Mouse (Mus musculus) hematopoietic stem cell, adult 5-6 weeks (primary cell): ENCODE measurements around the gene Ccl22. TPM values are rescaled to one million over a fixed set of nuclear protein-coding genes. Genes with fewer than 3 reads are reported as not detected.
A peak's percentile ranks its signal among the peaks of the same experiment; 100 is the strongest.

Source experiments
- ATAC-seq, 2 experiments: fragments of 125-278 bp in 1 of 2; replicated peaks in 1 of 2; 2 replicates each; pipeline ENCODE4 v1.8.0; 2016 to 2017; ENCODE audit warnings: inconsistent platforms in 2 of 2, mild to moderate bottlenecking in 2 of 2, moderate number of reproducible peaks in 2 of 2, low read depth in 1 of 2, moderate TSS enrichment in 1 of 2; ENCODE audit not compliant: low FRiP score in 2 of 2, poor library complexity in 2 of 2, severe bottlenecking in 2 of 2, insufficient read depth in 1 of 2, low TSS enrichment in 1 of 2
- total RNA-seq: library from RNA; stranded (forward); fragments of 172-1452, 232-1000 nt; gene quantifications from 2 replicates; pipeline ENCODE4 v1.2.3, GENCODE M21; 2017

Gene Ccl22
- total RNA-seq, 1 experiment from 2014 or later: not detected

GRCm38 (mm10) chr8:94716841-94717240 lies 28.5 kb upstream of the Ccl22 start:
- ATAC-seq: no peak

GRCm38 (mm10) chr8:94725998-94726397 lies 19.4 kb upstream of the Ccl22 start:
- peak in 1 of 2 experiments; percentile 27; a peak in 1 of 4 replicates for ATAC-seq

GRCm38 (mm10) chr8:94729301-94729700 lies 16.1 kb upstream of the Ccl22 start:
- no peak for ATAC-seq

- ATAC-seq: peak; percentile 29 to 44; a peak in 1 of 4 replicates
Measured at GRCm38 (mm10) chr8:94733821-94734465, 11.4 kb upstream of the Ccl22 start.

GRCm38 (mm10) chr8:94734735-94735350 lies 10.5 kb upstream of the Ccl22 start:
- ATAC-seq: no peak

GRCm38 (mm10) chr8:94735426-94736094 lies 9.8 kb upstream of the Ccl22 start:
- peak; percentile 54 to 75 for ATAC-seq

- no peak for ATAC-seq
Measured at GRCm38 (mm10) chr8:94739829-94740228, 5.6 kb upstream of the Ccl22 start.

GRCm38 (mm10) chr8:94740591-94740990 lies 4.8 kb upstream of the Ccl22 start:
- ATAC-seq: no peak

GRCm38 (mm10) chr8:94741726-94742125 lies 3.7 kb upstream of the Ccl22 start:
- no peak for ATAC-seq

- ATAC-seq: no peak
Measured at GRCm38 (mm10) chr8:94744484-94744883, 906 bp upstream of the Ccl22 start.

- no peak for ATAC-seq
Measured at GRCm38 (mm10) chr8:94744972-94745371, 418 bp upstream of the Ccl22 start.

GRCm38 (mm10) chr8:94746832-94747231 lies 1.4 kb downstream of the Ccl22 start:
- ATAC-seq: no peak

- ATAC-seq: no peak
Measured at GRCm38 (mm10) chr8:94748363-94748762, 3.0 kb downstream of the Ccl22 start.

- ATAC-seq: no peak
Measured at GRCm38 (mm10) chr8:94749942-94750341, 4.6 kb downstream of the Ccl22 start.

- no peak for ATAC-seq
Measured at GRCm38 (mm10) chr8:94751023-94751849, 5.8 kb downstream of the Ccl22 start.

GRCm38 (mm10) chr8:94754006-94754405 lies 8.6 kb downstream of the Ccl22 start:
- no peak for ATAC-seq

GRCm38 (mm10) chr8:94754486-94754885 lies 9.1 kb downstream of the Ccl22 start:
- no peak for ATAC-seq

- ATAC-seq: no peak
Measured at GRCm38 (mm10) chr8:94767035-94767434, 21.6 kb downstream of the Ccl22 start.
